Mouse (Mus musculus) gastrocnemius, postnatal 36 days (tissue): ENCODE results near the gene Lmod1. TPM values are rescaled to one million over a fixed set of nuclear protein-coding genes. Genes with fewer than 3 reads are reported as not detected.
"Not testable (repeated sequence)": the region's sequence is repeated elsewhere in the genome, so short reads cannot be mapped to it uniquely, and the experiment has no call there.

Source experiments
- DNase-seq, 2 experiments: peaks; one replicate each; pipeline ENCODE4 v3.0.0; 2022
- intact Hi-C: fragments of 180-260 bp; cut with DNase I; formaldehyde crosslinking; loops from one replicate; pipeline ENCODE4 v1.15.1; 2025
- total RNA-seq, 2 experiments: library from RNA; stranded (reverse); gene quantifications; 2 replicates each; pipeline ENCODE4 v1.2.3; 2021

Gene Lmod1
- total RNA-seq, 2 experiments from 2014 or later = 2.4 to 4.6 TPM

- intact Hi-C loops = no loop called here
- no peak for DNase-seq
These were observed 34.5 kb downstream of the Lmod1 start for GRCm38 (mm10) chr1:135359071-135359470.

DNA sequence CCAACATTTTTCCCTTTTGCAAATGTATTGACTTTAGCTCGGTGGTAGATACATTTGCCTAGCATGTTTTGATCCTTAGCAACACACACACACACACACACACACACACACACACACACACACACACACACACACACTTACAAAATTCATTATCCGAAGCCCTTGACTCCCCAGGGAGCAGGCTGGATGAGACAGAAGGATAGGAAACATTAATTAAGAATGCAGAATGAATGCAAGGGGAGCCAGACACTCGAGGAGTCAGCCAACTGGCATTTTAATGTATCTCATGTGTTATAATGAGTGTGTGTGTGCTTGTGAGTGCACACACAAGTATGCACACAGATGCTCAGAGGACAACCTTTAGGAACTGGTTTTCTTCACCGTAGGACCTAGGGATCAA lies 36.9 kb downstream of the Lmod1 start:
- intact Hi-C loops = no loop called here
- DNase-seq = no peak

DNA sequence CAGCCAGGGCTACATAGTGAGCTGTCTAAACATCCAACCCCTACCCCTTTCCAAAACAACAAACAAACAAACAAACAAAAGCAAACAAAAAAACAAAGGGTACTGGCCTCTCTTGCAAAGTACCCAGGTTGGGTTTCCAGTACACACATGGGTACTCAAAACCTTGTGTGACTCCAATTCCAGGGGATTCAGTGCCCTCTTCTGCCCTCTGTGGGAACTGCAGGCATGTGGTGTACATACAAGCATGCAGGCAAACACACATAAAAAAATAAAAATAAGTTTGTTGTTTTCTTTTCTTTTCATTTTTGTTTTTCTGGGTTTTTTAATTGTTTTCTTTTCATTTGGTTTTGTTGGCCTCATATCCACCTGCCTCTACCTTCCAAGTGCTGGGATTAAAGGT lies 37.5 kb downstream of the Lmod1 start:
- DNase-seq = no peak
- intact Hi-C loops = no loop called here

DNA sequence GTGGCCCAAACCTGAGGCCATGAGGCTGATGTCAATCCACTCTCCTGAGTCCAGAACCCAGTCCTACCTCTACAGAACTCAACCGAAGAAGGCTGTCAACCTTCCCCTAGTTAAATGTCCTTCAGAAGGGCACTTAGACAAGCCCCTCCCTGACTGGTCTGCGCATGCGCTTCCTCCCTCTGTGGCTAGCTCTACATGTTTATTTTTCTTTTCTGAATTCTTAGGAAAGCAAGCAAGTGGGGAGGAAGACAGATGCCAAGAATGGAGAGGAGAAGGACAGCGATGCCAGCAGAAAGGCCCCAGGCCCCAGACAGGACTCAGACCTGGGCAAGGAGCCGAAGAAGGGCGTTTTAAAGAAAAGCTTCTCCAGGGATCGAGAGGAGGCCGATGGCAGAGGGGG lies 38.8 kb downstream of the Lmod1 start:
- no peak for DNase-seq
- intact Hi-C loops = no loop called here

DNA sequence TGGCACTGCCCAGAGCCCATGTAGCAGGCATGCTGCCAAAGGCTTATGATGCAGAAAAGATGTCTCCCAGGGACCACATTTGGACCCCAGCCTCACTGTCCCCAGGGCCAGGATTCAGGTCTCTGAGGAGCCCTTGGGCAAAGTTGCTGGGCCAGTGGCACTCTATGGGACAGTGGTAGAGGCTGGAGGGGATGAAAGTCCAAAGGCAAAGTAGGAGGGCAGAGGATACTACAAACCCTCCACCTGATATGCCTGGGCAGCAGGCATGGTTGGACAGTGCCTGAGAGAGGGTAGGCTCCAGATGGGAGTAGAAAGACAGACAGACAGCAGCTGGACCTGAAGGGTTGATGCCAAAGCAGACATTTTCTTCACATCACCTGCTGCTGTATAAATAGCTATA lies 41.8 kb downstream of the Lmod1 start:
- DNase-seq = no peak
- intact Hi-C loops = loop anchor here (1.0 to 5.0 kb wide), 2 partner anchors 44 to 194 kb away; partner anchors contain the start of gene Lmod1

- intact Hi-C loops = loop anchor here (5.0 kb wide), 1 partner anchor 45 kb away; the partner anchor contains the start of gene Lmod1
- no peak for DNase-seq
These were observed 42.4 kb downstream of the Lmod1 start for GRCm38 (mm10) chr1:135367005-135367404.

GRCm38 (mm10) chr1:135367595-135367994 lies 43.0 kb downstream of the Lmod1 start:
- intact Hi-C loops = loop anchor here (5.0 kb wide), 1 partner anchor 45 kb away; the partner anchor contains the start of gene Lmod1
- DNase-seq = no peak

GRCm38 (mm10) chr1:135368245-135368644 lies 43.6 kb downstream of the Lmod1 start:
- DNase-seq = peak; percentile 77 to 81
- intact Hi-C loops = loop anchor here (2.0 to 5.0 kb wide), 2 partner anchors 46 to 109 kb away; partner anchors contain the start of genes Elf3 and Lmod1

DNA sequence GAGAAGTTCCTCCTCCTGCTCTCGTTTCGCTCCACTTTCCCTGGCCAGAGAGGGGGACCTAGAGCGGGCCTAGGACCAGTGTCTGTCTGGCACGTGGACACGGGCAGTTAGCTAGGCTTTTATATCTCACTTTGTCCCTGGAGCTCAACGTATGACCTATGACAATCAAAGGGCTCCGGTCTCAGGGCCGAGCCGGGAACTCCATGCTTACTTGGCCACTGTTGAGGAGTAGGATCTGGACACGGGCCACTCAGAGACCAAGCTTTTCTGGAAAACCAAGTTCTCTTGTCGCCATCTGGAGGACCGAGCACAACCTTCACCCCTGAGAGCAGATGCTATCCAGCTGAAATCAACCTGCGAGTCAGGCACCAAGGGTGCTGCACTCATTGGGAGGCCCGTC lies 44.4 kb downstream of the Lmod1 start:
- intact Hi-C loops = loop anchor here (2.0 to 5.0 kb wide), 2 partner anchors 47 to 110 kb away; partner anchors contain the start of genes Elf3 and Lmod1
- peak; percentile 56 for DNase-seq

DNA sequence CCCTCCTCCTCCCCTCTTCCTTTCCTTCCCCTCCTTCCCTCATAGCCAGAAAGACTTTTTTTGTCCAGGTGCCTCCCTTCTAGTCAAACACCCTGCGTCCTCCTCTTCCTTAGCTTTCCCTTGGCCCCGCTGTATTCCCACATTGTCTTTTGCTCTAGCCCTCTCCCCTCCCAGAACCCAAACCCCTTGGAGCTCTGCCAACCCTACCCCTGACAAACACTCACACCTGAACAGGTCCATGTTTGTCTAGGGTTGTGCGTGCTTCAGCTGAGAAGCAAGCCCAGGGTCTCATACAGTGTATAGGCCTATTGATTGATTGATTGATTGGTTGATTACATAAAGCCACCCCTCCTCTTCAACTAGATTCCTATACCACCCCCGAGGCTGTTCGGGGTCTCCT lies 44.8 kb downstream of the Lmod1 start:
- intact Hi-C loops = loop anchor here (2.0 to 5.0 kb wide), 2 partner anchors 47 to 111 kb away; partner anchors contain the start of genes Elf3 and Lmod1
- DNase-seq = no peak

DNA sequence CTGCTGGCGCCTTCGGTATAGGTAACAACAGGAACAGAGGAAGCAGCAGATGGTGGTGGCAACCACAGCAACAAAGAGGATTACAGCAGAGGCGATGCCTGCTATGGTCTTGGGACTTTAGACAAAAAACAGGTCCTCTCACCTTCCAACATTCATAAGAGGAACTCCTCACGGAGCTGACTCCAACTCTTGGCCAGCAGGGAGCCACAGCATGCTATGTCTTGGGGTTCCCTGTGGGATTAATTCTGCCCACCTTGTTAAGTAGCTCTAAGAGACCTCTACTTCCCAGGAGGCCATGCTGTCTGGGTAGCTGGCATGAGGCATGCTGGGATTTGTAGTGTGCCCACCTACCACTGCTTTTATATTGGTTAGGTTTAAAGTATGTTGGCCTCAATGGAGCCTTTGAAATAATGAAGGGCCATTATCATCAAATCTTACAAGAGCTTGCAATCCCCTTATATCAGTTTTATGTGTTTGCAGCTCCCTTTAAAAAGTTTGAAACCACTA lies 48.6 kb downstream of the Lmod1 start:
- DNase-seq = no peak
- intact Hi-C loops = no loop called here

DNA sequence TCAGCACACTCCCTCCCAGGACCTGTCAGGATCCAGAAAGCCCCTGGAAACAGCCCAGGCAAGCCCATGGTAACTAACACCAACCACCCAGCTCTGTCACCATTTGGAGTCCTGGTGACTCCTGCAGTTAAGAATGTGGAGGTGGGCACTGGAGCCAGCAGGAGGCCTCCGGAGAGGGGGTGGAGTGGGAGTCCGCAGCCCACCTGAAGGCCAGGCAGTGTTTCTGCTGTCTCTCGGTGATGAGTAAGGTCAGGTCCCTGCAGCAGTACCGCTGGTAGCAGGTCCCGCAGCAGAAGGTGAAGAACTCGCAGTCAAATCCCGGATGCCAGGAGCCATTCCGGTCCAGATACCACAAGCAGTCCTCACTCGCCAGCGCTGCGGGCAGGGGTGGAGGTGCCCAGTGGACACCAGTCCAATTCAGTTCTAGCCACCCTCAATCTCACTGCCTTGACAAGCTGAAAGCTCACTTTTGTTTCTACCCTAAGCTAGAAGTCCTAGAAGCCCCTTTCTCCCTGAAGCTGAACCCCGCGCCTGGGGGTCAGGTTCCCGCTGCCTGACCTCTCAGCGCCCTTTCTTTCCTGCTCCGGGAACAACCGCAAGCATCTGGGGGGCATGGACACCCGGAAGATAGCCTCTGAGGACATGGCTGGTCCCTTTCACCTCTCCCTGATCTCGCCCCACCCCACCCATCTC lies 49.7 kb downstream of the Lmod1 start:
- DNase-seq = no peak
- intact Hi-C loops = no loop called here

DNA sequence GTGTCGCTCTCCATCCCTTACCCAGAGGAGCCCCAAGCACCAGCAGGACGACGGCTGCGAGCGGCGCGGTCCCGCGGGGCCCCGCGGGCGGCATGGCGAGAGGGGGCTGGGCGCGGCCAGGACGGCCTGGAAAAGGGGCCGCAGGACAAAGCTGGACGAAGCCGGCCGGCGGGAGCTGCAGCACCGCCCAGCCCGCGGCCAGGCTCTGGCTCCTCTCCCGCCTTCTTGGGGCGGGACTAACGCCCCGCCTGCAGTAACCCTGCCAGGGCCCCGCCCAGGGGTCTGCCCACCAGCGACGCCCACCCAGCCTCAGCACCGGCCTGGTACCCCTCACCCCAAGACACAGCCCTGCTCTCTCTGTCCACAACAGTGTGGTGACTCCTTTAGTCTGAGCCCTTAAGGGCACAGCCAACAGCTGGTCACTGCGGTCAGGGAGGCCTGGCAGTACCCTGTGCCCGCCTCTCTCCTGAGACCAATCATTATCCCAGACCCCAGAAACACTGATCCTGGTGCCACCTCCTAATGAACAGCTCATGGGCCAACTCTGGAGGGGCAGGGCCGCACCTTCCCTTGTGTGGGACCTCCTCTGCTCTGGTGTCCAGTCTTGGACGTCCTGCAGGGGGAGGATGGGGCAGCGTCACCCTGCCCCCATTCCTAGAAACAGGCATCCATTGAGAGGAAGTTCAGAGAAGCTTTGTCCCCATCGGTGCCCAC lies 50.4 kb downstream of the Lmod1 start, which contains the start of gene Shisa4:
Shisa4 (minus strand) TSS at position 370 of the 714 bp plus-strand sequence.
- intact Hi-C loops = no loop called here

GRCm38 (mm10) chr1:135378576-135378975 lies 54.0 kb downstream of the Lmod1 start:
- peak; percentile 43 to 65 for DNase-seq
- intact Hi-C loops = no loop called here

More for the DNA sequence above, 50.4 kb downstream of the Lmod1 start, which contains the start of gene Shisa4:
- DNase-seq = peak; percentile 60 to 69

DNA sequence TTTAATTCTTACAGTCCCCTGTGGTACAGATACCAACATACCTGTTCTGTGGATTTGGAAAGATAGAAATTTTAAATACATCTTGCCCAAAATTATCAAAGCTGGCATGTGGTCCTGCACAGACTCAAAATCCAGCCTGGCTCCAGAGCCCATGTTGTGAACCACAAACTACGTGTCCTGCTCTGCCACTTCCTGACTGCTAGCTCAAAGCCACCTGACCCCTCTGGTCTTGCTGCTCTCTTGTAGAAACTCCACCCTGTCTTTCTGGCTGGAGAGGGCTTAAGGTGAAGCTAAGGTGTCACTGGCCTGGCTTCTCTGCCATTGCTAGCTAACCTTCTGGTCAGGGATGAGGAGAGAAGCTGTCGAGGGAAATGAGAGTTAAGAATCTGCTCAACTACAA lies 54.4 kb downstream of the Lmod1 start:
- DNase-seq = peak in 1 of 2 experiments; percentile 12
- intact Hi-C loops = no loop called here

GRCm38 (mm10) chr1:135380071-135380991 lies 55.7 kb downstream of the Lmod1 start:
- DNase-seq = peak in 1 of 2 experiments; percentile 15
- intact Hi-C loops = no loop called here

GRCm38 (mm10) chr1:135381560-135381959 lies 57.0 kb downstream of the Lmod1 start:
- intact Hi-C loops = not testable (repeated sequence)
- peak in 1 of 2 experiments; percentile 15 for DNase-seq

- intact Hi-C loops = no loop called here
These were observed 59.6 kb downstream of the Lmod1 start for GRCm38 (mm10) chr1:135384171-135384570.

DNA sequence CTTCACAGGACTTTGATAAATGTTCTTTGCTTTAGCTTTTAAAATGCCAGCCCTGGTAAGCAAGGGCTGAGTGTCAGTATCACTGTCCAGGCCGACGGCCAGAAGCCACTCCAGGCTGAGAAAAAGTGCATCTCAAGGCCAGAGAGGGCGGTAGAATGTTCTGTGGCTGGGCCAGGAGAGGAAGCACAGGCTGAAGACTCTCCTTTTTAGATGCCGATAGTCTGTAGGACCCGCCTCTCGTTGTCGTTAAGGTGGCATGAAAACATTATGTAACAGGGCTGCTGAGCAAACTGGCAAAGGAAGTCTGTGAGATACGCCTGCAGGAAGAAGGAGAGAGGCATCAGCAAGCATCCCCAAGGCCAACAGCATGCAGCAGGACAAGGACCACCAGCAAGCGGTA lies 60.6 kb downstream of the Lmod1 start:
- no peak for DNase-seq
- intact Hi-C loops = no loop called here

More at GRCm38 (mm10) chr1:135384171-135384570, 59.6 kb downstream of the Lmod1 start:
- DNase-seq = no peak

- no peak for DNase-seq
- intact Hi-C loops = no loop called here
These were observed 74.9 kb downstream of the Lmod1 start for GRCm38 (mm10) chr1:135399466-135399865.
